8 mouse cellular contexts compared by ENCODE assay signal in genomic region chr12:51377003-51377887, GRCm38 (mm10). TPM values are rescaled to one million over a fixed set of nuclear protein-coding genes. Genes with fewer than 3 reads are reported as not detected.
DNase-seq lines count a peak whose midpoint lies in the region; ATAC-seq lines count a peak whose summit lies in the region.

TSS of gene Scfd1 (plus strand) at chr12:51377510.

- 1% methylated on average over 34 of the region's 34 CpGs for WGBS in hindbrain, embryonic 11.5 days

- no peaks in the 10 kb centered on the region for H3K4me1 ChIP-seq in hindbrain, embryonic 11.5 days (replicated peaks; ENCODE audit: control insufficient read depth, insufficient read depth, low read length)

- H3K36me3 ChIP-seq in hindbrain, embryonic 11.5 days (ENCODE audit: control insufficient read depth, insufficient read depth, low read length): no peaks in the 10 kb centered on the region

- H3K27me3 ChIP-seq in hindbrain, embryonic 11.5 days (ENCODE audit: control insufficient read depth, insufficient read depth, low read length): no peaks in the 10 kb centered on the region

- DNase-seq in Muller cell, postnatal 12 days (ENCODE audit: inconsistent ontology term): peak; percentile 97
- DNase-seq in cerebellum, adult 9-11 months: peak; percentile 94
- DNase-seq in frontal cortex, adult 2 months (ENCODE audit: extremely low spot score in 1 of 2, low spot score in 1 of 2): peak; percentile 88 to 95
- peak; percentile 93 for DNase-seq in hindbrain, embryonic 11.5 days (ENCODE audit: low spot score)
- peak; percentile 93 to 95 for DNase-seq in layer of hippocampus, postnatal 10 days (ENCODE audit: low spot score in 2 of 2)
- DNase-seq in lung, postnatal 10 days: peak; percentile 95
- peak; percentile 91 for DNase-seq in ovary, postnatal 36 days (ENCODE audit: low spot score)
- peak; percentile 90 for DNase-seq in thymus, postnatal 25 days

- no peaks in the 10 kb centered on the region for H3K9me3 ChIP-seq in hindbrain, embryonic 11.5 days (ENCODE audit: control insufficient read depth, low read length)

- peak within 1 kb of the TSS; percentile 88 for H3K9ac ChIP-seq in hindbrain, embryonic 11.5 days (ENCODE audit: low read depth, low read length)

- H3K4me3 ChIP-seq in hindbrain, embryonic 11.5 days (ENCODE audit: low read depth, low read length): peak within 1 kb of the TSS; percentile 71

- H3K4me2 ChIP-seq in hindbrain, embryonic 11.5 days (replicated peaks; ENCODE audit: low read depth, low read length): peak within 1 kb of the TSS; percentile 52

- ATAC-seq in hindbrain, embryonic 11.5 days (ENCODE audit: low FRiP score): peak; percentile 100

- peak within 1 kb of the TSS; percentile 72 for H3K27ac ChIP-seq in hindbrain, embryonic 11.5 days (ENCODE audit: low read depth, low read length)

RNA-seq across cellular contexts. Expression of gene Scfd1, which starts in this region (rescaled TPM):
- 24.1 and 29.8 TPM in 2 replicates for polyA plus RNA-seq in frontal cortex, adult 2 months (2012; rRNA removed)
- polyA plus RNA-seq in hindbrain, embryonic 11.5 days (2014; fragmentation: Nextera tagmentation; extraction: Ambion mirVana): 78.1 and 79.5 TPM in 2 replicates
- 10 to 100 TPM; 41.1 to 46.1 TPM for total RNA-seq in layer of hippocampus, postnatal 10 days (2021)

Comparison
In these comparisons a context has a peak if more than half of its experiments do, and no peak if none do; other contexts are left out.
1. Peak in every context shown above with its lines: DNase-seq, ATAC-seq, H3K4me3 ChIP-seq and H3K27ac ChIP-seq.